In genomic region chr15:103364761-103365160, GRCm38 (mm10) we compare ENCODE assay signal across 7 mouse cellular contexts. TPM values are rescaled to one million over a fixed set of nuclear protein-coding genes. Genes with fewer than 3 reads are reported as not detected.
DNase-seq lines count a peak whose midpoint lies in the region; ATAC-seq and TF ChIP-seq lines count a peak whose summit lies in the region.

No protein-coding gene starts in this region.

- no peak for ATAC-seq in forebrain, postnatal 0 days
- ATAC-seq in liver, embryonic 15.5 days (ENCODE audit: insufficient read depth): no peak
- ATAC-seq in activated CD4-positive, CD25-positive, alpha-beta regulatory T cell, adult 4 months: no peak

- WGBS in thymus, adult 2 months: 23% methylated on average over 4 of the region's 4 CpGs
- WGBS in forebrain, postnatal 0 days: 51% methylated on average over 4 of the region's 4 CpGs
- WGBS in liver, embryonic 15.5 days (ENCODE audit: insufficient replicate concordance): 3% methylated on average over 4 of the region's 4 CpGs

- H3K27me3 ChIP-seq in thymus, adult 2 months (ENCODE audit: control insufficient read depth, insufficient read depth, low read length): no peaks in the 10 kb centered on the region; the same call in 1 of the 2 replicates
- H3K27me3 ChIP-seq in forebrain, postnatal 0 days (ENCODE audit: insufficient read depth, low read length): 0 out of 2 replicates have a peak, but pooled peaks cover 4% of the 10 kb centered on the region
- peaks cover 25% of the 10 kb centered on the region for H3K27me3 ChIP-seq in liver, embryonic 15.5 days

- DNase-seq in thymus, adult 2 months: no peak
- no peak for DNase-seq in thymus, postnatal 10 days (ENCODE audit: low spot score in 2 of 2)
- DNase-seq in forebrain, postnatal 0 days: no peak
- DNase-seq in frontal cortex, postnatal 10 days (ENCODE audit: low spot score in 2 of 2): no peak
- no peak for DNase-seq in urinary bladder, adult 2 months (ENCODE audit: low spot score)

- no peak for TF ChIP-seq POLR2A in thymus, adult 2 months (IDR thresholded peaks at IDR 0.05; ENCODE audit: control insufficient read depth, extremely low read depth, insufficient read depth, low read length, poor library complexity)

- peaks cover 22% of the 10 kb centered on the region for H3K4me1 ChIP-seq in thymus, adult 2 months (replicated peaks; ENCODE audit: control insufficient read depth, insufficient read depth, low read length)
- peaks cover 11% of the 10 kb centered on the region for H3K4me1 ChIP-seq in forebrain, postnatal 0 days (ENCODE audit: insufficient read depth)
- H3K4me1 ChIP-seq in liver, embryonic 15.5 days (replicated peaks): peaks cover 61% of the 10 kb centered on the region

- TF ChIP-seq CTCF in thymus, adult 2 months (IDR thresholded peaks at IDR 0.05; ENCODE audit: borderline replicate concordance, control insufficient read depth, extremely low read depth, insufficient read depth, low read length, poor library complexity): no peak
- no peak for TF ChIP-seq CTCF in forebrain, postnatal 0 days (IDR thresholded peaks at IDR 0.05; ENCODE audit: low read depth)

- no peaks in the 10 kb centered on the region for H3K36me3 ChIP-seq in thymus, adult 2 months (ENCODE audit: control insufficient read depth, insufficient read depth, low read length)
- no peaks in the 10 kb centered on the region for H3K36me3 ChIP-seq in forebrain, postnatal 0 days (ENCODE audit: insufficient read depth)
- H3K36me3 ChIP-seq in liver, embryonic 15.5 days (replicated peaks): no peaks in the 10 kb centered on the region

- H3K27ac ChIP-seq in thymus, adult 2 months (ENCODE audit: control insufficient read depth, insufficient read depth, low read length): peak overlapping the region; percentile 73
- no peak overlapping the region for H3K27ac ChIP-seq in forebrain, postnatal 0 days (ENCODE audit: low read depth, low read length)
- peak overlapping the region; percentile 83 for H3K27ac ChIP-seq in liver, embryonic 15.5 days (replicated peaks)

- H3K4me2 ChIP-seq in forebrain, postnatal 0 days (ENCODE audit: low read depth): peak overlapping the region; percentile 97
- peak overlapping the region; percentile 90 for H3K4me2 ChIP-seq in liver, embryonic 15.5 days

- H3K9me3 ChIP-seq in forebrain, postnatal 0 days (ENCODE audit: low read length): no peaks in the 10 kb centered on the region
- no peaks in the 10 kb centered on the region for H3K9me3 ChIP-seq in liver, embryonic 15.5 days (replicated peaks)

- H3K4me3 ChIP-seq in thymus, adult 2 months (ENCODE audit: control insufficient read depth, insufficient read depth, low read length): peak overlapping the region; percentile 12; the same call in 1 of the 2 replicates
- no peak overlapping the region for H3K4me3 ChIP-seq in forebrain, postnatal 0 days (ENCODE audit: low read depth, low read length)
- peak overlapping the region; percentile 71 for H3K4me3 ChIP-seq in liver, embryonic 15.5 days (replicated peaks)

- H3K9ac ChIP-seq in forebrain, postnatal 0 days: no peak overlapping the region
- H3K9ac ChIP-seq in liver, embryonic 15.5 days: peak overlapping the region; percentile 75; the same call in 1 of the 2 replicates

RNA-seq across cellular contexts. Expression of gene Itga5, which starts 1.8 kb away (rescaled TPM):
- polyA plus RNA-seq in thymus, adult 2 months (2012; rRNA removed): 20.2 and 20.7 TPM in 2 replicates
- total RNA-seq in forebrain, postnatal 0 days (2014; rRNA removed): 2.2 and 3.2 TPM in 2 replicates
- 2.9 and 3.5 TPM in 2 replicates for polyA plus RNA-seq in forebrain, postnatal 0 days (2015; fragmentation: Nextera tagmentation; extraction: Ambion mirVana)
- 15.9 and 19.1 TPM in 2 replicates for polyA plus RNA-seq in liver, embryonic 15.5 days (2015; fragmentation: Nextera tagmentation; extraction: Ambion mirVana)
- 138 and 146 TPM in 2 replicates for polyA plus RNA-seq in urinary bladder, adult 2 months (2012; rRNA removed)
- polyA plus RNA-seq in activated CD4-positive, CD25-positive, alpha-beta regulatory T cell, adult 4 months (2017; shearing (Covaris generic)): 1 to 10 TPM; 1.3 to 2.2 TPM

RNA-seq across cellular contexts. Expression of gene Zfp385a, which starts 24.9 kb away (rescaled TPM):
- 18.6 and 20.7 TPM in 2 replicates for polyA plus RNA-seq in thymus, adult 2 months (2012; rRNA removed)
- 11.6 and 13.0 TPM in 2 replicates for total RNA-seq in forebrain, postnatal 0 days (2014; rRNA removed)
- 20.5 and 21.3 TPM in 2 replicates for polyA plus RNA-seq in forebrain, postnatal 0 days (2015; fragmentation: Nextera tagmentation; extraction: Ambion mirVana)
- 6.0 and 6.6 TPM in 2 replicates for polyA plus RNA-seq in liver, embryonic 15.5 days (2015; fragmentation: Nextera tagmentation; extraction: Ambion mirVana)
- 9.9 and 15.6 TPM in 2 replicates for polyA plus RNA-seq in urinary bladder, adult 2 months (2012; rRNA removed)
- not detected for polyA plus RNA-seq in activated CD4-positive, CD25-positive, alpha-beta regulatory T cell, adult 4 months (2017; shearing (Covaris generic))

RNA-seq across cellular contexts. Expression of gene Gpr84, which starts 54.3 kb away (rescaled TPM):
- 0.28 and 0.45 TPM in 2 replicates for polyA plus RNA-seq in thymus, adult 2 months (2012; rRNA removed)
- total RNA-seq in forebrain, postnatal 0 days (2014; rRNA removed): 0.29 and 0.54 TPM in 2 replicates
- 0.31 and 0.33 TPM in 2 replicates for polyA plus RNA-seq in forebrain, postnatal 0 days (2015; fragmentation: Nextera tagmentation; extraction: Ambion mirVana)
- 0.86 and 1.0 TPM in 2 replicates for polyA plus RNA-seq in liver, embryonic 15.5 days (2015; fragmentation: Nextera tagmentation; extraction: Ambion mirVana)
- polyA plus RNA-seq in urinary bladder, adult 2 months (2012; rRNA removed): not detected in 2 replicates
- polyA plus RNA-seq in activated CD4-positive, CD25-positive, alpha-beta regulatory T cell, adult 4 months (2017; shearing (Covaris generic)): not detected
